Mouse (Mus musculus) leukemia stem cell, adult 10-12 weeks (primary cell): Measurements from ENCODE around the gene Rgs18. TPM values are rescaled to one million over a fixed set of nuclear protein-coding genes. Genes with fewer than 3 reads are reported as not detected.

Experiments
- polyA plus RNA-seq: library from polyadenylated mRNA; stranded (reverse); fragments of >175 nt; gene quantifications from 2 replicates; pipeline ENCODE4 v1.2.3, GENCODE M21; 2012; ENCODE audit warnings: low replicate concordance

Gene Rgs18
- 0.22 TPM in 1 of 2 replicates, not detected in the other for polyA plus RNA-seq

GRCm38 (mm10) chr1:144775331-144775730 is at the start of gene Rgs18:
Gene Rgs18, minus strand, starts transcription at chr1:144775435.

Other genes starting within 250 kb of the Rgs18 start
- not detected in 2 replicates for gene Rgs21, start 207.8 kb downstream of the Rgs18 start, polyA plus RNA-seq